Mouse (Mus musculus): ENCODE measurements around the gene Sema3f.
A peak's percentile ranks its signal among the peaks of the same experiment; 100 is the strongest.

Gene Sema3f

GRCm38 (mm10) chr9:107709697-107710483 is at the start of gene Sema3f:
Sema3f (minus strand) TSS chr9:107710475.
- peak; percentile 79 for DNase-seq (ENCODE audit: low spot score)

GRCm38 (mm10) chr9:107759593-107759992 is 49.3 kb upstream of the Sema3f start:
- no peak for DNase-seq (ENCODE audit: low spot score)

GRCm38 (mm10) chr9:107750378-107750777 is 40.1 kb upstream of the Sema3f start:
- DNase-seq (ENCODE audit: low spot score) = no peak

- DNase-seq (ENCODE audit: low spot score) = no peak
Observed at GRCm38 (mm10) chr9:107748063-107748462, 37.8 kb upstream of the Sema3f start.

GRCm38 (mm10) chr9:107747310-107747709 is 37.0 kb upstream of the Sema3f start:
- no peak for DNase-seq (ENCODE audit: low spot score)

GRCm38 (mm10) chr9:107746679-107747078 is 36.4 kb upstream of the Sema3f start:
- no peak for DNase-seq (ENCODE audit: low spot score)

GRCm38 (mm10) chr9:107744061-107744460 is 33.8 kb upstream of the Sema3f start:
- no peak for DNase-seq (ENCODE audit: low spot score)

- DNase-seq (ENCODE audit: low spot score) = no peak
Observed at GRCm38 (mm10) chr9:107738841-107739202, 28.5 kb upstream of the Sema3f start.

- DNase-seq (ENCODE audit: low spot score) = peak; percentile 85
Observed at GRCm38 (mm10) chr9:107738020-107738840, 28.0 kb upstream of the Sema3f start.

GRCm38 (mm10) chr9:107736185-107736485 is 25.9 kb upstream of the Sema3f start:
- no peak for DNase-seq (ENCODE audit: low spot score)

- no peak for DNase-seq (ENCODE audit: low spot score)
Observed at GRCm38 (mm10) chr9:107735356-107736184, 25.3 kb upstream of the Sema3f start.

- DNase-seq (ENCODE audit: low spot score) = no peak
Observed at GRCm38 (mm10) chr9:107734567-107734971, 24.3 kb upstream of the Sema3f start.

GRCm38 (mm10) chr9:107729709-107730108 is 19.4 kb upstream of the Sema3f start:
- DNase-seq (ENCODE audit: low spot score) = no peak

GRCm38 (mm10) chr9:107728919-107729670 is 18.8 kb upstream of the Sema3f start:
- no peak for DNase-seq (ENCODE audit: low spot score)

- DNase-seq (ENCODE audit: low spot score) = no peak
Observed at GRCm38 (mm10) chr9:107727041-107727440, 16.8 kb upstream of the Sema3f start.

GRCm38 (mm10) chr9:107724796-107725195 is 14.5 kb upstream of the Sema3f start:
- DNase-seq (ENCODE audit: low spot score) = no peak

- DNase-seq (ENCODE audit: low spot score) = no peak
Observed at GRCm38 (mm10) chr9:107723794-107724531, 13.7 kb upstream of the Sema3f start.

GRCm38 (mm10) chr9:107723292-107723691 is 13.0 kb upstream of the Sema3f start:
- DNase-seq (ENCODE audit: low spot score) = no peak

- no peak for DNase-seq (ENCODE audit: low spot score)
Observed at GRCm38 (mm10) chr9:107718781-107719540, 8.7 kb upstream of the Sema3f start.

GRCm38 (mm10) chr9:107716951-107717350 is 6.7 kb upstream of the Sema3f start:
- DNase-seq (ENCODE audit: low spot score) = no peak
